Mouse (Mus musculus) natural killer cell, adult 2 months (primary cell): ENCODE data around the gene Auts2.

Source experiments
- DNase-seq, 2 experiments: peaks; one replicate each; pipeline ENCODE4 v3.0.0; 2022; ENCODE audit warnings: low spot score in 2 of 2

The Auts2 gene

DNA sequence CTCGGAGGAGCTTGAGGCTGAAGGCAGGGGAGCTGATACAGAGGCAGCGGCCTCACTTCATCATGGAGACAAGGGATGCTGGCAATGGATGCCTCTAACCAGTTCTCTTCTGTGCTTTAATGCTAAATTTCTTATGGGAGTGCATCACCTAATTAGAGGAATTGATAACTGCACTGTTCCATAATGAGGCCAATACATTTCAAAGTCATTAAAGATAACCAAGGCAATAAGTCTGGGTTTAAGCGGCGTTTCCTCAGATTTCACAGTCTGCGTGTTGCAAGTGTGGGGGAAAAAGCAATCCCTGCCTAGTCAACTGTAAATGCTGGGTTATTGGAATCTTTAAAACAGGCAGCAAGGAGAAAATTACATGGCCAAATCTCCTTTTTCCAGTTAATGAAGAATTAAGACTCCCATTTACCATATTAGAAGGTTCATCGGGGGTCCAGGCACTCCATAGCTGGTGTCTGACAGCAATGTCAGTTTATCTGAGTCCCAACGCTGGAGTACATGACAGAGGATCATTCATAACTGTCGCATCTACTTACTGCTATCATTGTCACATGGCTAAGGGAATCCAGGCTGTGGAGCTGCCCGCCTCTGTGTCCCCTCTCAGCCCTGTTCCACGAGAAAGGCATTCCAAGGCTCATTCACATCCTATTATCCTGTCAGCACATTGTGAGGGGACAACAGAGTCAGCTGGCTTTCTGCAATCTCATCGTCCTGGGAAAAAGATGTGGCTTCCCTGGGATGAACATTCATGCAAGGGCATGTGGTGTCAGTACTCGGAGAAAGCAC, 623.0 kb downstream of the Auts2 start:
- no peak for DNase-seq

DNA sequence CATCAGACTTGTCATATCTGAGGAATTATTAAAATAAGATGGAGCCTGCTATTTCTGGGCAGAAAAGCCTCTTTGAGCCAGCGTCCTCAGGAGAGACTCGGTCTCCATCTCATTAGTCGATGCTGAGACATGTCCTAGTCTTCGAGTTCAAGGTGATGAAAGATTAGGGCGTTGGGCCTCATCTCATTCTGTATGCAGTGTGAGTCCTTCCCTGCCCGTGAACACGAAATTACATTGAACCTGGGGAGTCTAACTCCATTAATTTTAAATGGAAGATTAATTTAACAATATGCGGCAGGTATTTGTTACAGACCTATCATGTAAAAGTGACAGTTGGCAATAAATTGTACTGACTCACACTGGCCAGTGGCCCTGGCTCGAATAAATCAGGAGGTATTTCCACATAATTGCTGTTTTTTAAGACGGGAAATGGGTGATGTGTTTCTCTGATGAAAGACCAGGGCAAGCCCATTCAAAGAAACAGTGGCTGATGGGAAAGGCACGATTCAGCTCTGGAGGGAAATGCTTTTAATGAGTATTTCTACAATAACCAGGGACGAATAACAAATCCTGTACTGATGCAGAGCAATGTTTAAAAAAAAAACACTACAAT, 626.2 kb downstream of the Auts2 start:
- no peak for DNase-seq

DNA sequence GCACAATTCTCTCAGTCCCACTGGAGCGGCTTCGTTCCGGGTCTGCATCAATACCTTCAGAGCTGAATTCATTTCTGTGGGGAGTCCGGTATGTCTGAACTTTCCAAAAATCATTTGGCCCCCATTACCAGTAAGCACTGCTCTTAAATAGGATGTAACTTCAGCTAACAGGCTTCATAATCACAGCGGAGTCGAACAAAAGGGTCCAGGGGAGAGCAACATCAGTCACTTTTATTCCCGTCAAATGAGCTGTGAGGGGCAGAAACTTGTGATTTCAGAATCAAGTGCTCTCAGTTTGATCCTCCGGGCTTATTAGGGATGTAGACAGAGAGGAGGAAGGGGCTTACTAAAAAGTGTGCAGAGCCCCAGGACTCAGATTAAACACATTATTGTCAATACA, 629.6 kb downstream of the Auts2 start:
- no peak for DNase-seq

DNA sequence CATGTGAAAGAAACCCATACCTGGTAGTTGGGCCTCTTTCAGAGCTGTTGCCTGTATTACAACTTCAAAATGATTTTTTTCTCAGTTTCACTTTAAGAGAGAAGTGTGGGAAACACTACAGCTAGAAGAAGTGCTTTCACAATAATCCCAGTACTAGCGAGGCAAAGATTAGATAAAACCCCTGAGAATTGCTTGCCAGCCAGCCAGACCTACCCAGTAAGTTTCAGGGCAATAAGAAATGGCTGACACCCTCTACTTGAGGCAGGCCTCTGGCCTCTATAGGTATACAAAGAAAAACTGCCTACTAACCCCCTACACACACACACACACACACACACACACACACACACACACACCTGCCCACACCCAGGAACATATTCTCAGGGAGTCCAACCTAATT, 630.2 kb downstream of the Auts2 start:
- no peak for DNase-seq

DNA sequence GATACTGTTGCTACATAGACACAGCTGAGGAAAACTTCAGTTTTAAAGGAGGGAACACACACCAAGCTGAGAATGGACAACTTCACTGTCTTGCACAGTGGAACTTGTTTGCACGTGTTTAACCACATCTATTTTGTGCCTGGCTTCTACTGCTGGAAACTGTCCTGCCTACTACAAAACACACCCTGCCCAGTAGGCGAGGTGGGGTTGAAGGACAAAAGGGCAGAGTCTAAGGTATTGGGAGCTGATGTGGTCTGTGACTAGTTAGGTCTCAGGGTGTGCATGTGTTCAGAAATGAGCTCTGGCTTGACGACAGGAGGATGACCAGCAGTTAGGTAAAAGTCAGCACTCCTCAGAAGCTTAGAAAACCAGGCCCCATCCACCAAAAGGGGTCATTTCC, 636.8 kb downstream of the Auts2 start:
- no peak for DNase-seq

DNA sequence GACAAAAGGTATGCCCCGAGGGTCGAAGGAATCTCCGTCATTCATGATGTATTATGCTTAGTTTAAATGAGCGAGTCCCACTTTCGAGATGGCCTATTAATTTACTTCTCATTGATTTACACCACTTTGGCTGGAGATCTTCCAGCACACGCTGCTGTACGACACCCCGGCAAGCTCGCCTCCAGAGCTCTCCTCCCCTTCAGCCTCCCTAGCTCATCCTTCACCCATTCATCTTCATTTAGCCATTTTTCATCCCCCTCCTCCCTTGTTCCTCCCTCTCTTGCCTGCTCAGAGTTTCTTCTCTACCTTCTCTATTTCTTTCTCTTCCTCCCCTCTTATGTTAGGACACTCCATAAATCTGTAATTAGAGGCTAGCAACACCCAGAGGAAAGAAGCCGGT, 638.7 kb downstream of the Auts2 start:
- no peak for DNase-seq

DNA sequence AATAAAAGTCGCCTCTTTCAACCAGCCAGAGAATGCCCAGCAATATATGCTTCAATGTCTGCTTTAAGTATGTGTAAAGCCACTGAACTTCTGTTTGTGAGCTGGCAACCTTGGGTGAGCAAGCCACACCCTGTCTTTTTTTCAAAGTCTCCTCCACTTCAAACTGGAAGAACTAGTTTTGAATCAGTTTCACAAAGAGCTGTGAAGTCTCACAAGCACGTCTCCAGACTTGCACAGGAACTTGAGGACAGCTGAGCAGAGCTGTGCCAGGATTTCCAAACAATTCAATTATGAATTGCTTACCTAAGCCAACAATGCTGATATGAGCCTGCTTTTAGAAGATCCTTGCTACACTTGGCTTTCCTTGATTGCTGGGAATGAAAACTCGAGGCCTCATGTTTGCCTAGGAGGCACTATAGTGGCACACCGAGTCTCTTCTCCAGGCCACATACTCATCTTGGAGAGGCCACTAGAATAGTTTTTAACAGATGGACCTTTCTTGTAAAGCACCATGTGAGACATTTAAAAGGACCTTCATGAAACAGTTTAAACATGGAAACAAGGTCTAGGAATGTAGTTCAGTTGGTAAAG, 645.0 kb downstream of the Auts2 start:
- DNase-seq: no peak

DNA sequence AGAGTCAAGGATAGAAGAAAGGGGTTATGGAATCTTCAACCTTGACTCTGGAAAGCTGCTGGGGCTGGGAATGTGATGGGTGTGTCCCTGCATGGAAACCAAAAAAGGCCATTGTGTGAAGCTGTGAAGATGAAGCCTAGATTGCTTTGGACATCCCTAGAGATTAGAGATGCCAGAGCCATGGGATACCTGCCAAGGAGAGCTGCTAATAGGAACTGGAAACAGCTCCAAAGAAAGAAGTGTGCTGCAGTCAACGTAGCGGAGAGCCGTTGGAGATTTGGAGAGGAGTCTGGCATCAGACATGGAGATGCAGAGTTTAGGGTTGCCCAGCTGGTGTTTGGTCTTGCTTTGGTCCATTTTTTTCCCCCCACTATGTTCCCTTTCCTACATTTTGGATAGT, 656.5 kb downstream of the Auts2 start:
- no peak for DNase-seq

DNA sequence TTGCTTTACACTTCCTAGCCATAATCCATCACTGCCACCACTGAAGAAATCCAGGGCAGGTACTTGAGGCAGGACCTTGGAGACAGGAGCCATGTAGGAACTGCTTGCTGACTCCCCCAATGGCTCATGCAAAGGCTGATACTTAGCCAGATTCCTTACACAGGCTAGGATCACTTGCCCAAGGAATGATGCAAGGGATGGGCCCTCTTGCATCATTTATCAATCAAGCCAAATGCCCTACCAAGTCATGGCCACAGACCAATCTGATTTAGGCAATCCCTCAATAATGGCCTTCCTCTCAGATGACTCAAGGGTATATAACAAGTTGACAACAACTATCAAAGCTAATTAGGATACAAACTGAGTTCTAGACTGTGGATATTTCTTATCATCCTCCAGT, 666.6 kb downstream of the Auts2 start:
- DNase-seq: no peak

DNA sequence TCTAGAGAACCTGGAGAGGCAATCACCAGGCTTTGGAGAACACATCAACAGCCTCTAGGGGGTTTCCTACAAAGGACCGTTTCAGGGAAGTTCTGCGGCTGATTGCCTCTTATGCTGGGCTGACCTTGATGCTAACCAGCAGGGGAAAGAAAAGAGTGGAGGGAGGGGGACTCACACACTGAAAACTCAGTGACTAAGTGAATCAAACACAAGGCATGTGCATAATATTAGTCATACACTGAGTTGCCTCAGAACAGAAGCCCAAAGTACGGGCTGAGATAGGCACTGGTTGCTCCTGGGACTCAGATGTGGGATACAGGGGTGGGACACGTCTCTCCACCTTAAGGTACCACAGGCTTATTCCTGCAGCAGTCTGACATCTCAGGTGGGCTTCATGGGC, 667.2 kb downstream of the Auts2 start:
- DNase-seq: no peak

DNA sequence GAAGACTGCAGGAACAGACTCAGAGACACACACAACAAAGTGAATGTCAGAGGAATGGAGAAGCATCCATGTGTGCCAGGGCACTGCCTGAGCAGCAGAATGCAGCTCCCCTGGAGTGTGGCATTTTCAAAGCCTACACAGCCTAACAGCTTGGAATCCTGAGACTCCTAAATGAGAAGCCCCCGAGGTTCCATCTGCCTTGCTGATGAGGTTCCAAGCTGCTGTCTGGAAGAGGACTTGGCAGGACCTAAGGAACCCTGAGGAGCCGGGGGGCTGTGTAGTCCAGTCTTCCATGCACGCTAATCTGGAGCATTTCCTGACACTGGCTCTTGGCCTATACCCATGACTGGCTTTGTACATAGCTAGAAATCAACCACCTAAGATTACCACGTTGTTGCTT, 670.0 kb downstream of the Auts2 start:
- DNase-seq: no peak

DNA sequence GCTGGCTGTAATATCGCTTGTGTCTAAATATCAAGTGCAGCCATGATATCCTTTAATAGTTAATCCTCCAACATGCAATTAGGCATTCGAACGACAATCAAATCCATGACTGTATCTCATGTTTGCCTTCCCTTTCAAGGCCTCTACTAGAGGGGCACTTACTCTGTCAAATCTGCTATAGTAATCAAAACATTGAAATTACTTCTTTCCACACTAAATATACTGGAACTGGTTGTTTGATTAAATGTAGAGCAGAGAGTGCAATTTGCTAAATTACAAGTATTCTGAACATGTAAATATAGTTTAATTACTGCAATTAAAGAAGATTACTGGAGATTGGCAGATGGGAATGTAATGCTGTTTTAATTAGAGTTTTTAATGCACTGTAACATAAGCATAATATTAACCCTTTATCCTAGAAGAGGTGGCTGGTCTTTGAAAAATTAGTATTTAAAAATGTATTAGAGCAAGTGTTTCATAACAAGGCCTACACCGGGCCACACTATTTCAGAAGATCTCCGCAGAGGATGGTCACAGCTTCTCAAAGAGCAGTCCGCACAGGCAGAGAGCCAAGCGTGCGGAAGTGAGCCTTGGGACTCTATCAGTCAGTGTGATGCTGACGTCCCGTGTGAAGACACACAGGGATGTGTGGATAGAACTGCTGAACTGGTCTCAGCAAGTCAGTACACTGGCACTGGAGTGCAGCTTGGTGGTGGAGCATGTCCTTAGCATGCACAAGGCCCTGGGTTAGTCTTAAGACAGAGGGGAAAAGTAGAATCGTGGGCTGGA, 673.2 kb downstream of the Auts2 start:
- no peak for DNase-seq

DNA sequence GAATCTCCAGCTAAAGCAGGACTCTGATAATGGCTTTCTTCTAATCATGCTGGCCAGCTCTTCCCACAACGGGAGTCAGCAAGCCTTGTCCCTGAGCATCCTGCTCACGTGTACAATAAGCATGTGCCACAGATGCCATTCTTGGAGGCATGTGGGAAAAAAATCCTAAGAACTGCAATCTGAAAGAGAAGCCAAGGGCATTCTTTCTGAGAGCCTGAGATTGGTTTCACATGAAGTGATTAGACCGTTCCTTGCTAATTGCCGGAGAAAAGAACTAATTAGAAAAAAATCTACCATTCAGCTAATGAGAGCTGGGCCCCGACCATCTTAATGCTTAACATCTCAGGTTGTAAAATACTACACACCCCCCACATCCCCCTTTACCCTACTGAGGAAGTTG, 677.9 kb downstream of the Auts2 start:
- no peak for DNase-seq

DNA sequence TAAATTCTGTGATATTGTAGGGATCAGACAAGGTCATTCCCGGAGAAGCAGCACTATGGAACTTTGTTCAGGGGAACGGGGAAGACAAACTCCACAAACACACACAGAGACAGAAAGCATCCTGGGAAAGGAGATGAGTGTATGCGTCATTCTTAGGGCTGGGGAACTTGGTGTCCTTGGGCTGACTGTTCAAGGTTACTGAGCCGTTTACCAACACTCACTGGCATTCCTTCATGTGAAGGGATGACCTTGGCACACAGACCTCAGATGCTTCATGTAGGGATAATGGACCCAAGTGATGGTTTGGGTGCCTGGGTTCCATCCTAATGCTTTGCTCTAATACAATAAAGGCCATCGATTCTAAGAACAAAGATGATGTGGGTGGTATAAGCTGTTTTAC, 685.2 kb downstream of the Auts2 start:
- no peak for DNase-seq

DNA sequence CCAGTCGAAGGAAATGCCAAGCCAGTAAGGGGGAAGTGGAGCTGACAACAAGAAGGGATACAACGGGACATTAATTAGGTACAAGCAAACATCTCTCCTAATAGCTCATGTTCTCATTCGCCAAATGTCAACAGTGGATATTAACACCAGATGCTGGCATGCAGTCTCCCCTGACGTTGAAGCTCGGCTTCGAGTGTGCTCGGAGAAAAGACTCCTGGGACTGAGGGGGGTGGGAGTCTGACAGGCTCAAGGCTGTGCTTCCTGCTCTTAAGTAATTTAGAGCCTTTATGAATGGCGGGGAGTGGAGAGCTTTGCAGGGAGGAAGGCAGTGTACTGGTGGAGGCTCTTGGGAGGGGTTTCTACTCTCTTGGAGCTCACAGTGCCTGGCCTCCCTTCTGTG, 687.8 kb downstream of the Auts2 start:
- no peak for DNase-seq

DNA sequence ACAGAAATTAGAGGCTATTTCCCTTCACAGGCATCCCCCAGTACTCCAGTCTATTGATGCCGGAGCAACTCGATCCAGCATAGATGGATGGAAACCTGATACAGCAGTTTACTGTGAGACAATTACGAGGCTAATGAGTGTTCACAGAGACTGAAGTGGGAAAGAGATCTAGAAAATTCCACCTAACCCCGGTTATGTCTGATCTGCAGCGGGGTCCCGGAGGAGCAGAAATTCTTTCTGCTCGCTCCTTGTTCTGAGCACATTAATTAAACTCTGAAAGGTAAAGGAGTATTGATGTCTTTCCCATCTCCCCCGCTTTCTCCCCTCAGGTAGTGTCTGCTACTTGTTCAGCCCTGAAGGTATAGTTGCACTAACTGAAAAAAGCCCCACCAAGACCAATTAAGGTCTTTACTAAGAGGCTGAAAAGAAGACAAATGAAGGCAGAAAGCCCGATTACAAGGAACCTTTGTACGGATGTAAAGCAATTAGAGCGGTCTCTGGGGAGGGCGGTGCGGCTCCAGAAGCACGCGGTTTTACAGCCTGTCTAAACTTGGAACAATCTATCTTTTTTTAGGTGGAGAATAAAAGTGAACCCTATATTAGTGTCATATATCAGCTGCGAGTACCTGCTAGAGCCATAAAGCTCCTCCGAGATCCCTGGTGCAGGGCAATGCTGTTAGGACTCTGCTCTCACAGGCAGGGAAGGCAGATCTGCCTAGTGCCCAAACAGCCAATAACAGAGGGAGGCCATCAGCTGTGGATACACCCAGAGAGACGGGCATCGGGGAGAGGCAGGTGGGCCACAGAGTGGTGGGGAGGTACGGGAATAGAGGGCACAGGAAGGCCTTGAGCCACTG, 691.3 kb downstream of the Auts2 start:
- no peak for DNase-seq

DNA sequence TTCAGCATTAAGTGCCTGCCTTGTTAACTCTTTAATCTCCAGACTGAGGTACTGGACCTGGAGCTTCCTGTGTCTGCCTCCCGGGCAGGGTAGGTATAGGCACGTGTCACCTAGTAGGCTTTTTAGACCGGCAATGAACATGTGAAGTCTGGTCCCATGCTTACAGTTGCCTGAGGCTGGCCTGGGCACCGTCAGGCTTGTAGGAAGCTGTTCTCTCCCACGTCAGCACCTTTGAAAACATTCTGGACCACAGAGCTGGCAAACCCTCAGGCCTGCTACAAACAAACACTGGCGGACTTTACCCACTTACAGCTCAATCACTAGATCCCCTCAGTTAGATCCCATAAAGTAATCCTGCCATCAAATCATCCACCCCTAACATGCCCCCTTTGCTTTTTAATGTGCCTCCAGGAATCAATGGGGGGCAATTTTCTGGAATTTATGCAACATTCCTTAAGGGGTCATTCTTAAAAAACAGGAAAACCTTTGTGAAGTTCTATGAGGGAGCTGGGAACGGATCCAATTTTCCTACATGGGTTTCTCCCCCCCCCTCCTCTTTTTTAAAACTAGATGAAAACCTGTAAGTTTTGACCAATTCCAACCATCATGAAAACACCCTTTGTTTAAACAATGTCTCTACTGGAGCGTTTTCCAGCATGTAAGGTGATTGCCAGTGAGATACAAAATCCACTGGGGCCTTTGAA, 692.4 kb downstream of the Auts2 start:
- DNase-seq: no peak

DNA sequence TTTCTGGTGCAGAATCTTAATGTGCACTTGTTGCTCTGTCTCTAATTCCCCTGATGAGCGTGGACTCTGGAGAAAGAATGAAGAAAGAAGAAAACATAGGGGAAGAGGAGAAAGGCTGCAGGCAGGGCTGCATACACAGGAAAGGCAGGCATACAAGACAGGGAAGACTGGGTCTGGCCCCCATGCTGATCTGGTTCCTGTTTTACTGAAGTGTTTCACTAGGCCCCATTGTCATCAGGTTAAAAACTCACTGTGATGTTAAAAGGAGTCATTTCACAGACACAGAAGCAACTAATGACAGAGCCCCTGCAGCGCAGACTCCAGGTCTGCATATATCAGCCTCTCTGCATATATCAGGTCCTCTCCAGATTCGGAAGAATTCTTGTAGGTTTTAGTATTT, 693.5 kb downstream of the Auts2 start:
- no peak for DNase-seq

DNA sequence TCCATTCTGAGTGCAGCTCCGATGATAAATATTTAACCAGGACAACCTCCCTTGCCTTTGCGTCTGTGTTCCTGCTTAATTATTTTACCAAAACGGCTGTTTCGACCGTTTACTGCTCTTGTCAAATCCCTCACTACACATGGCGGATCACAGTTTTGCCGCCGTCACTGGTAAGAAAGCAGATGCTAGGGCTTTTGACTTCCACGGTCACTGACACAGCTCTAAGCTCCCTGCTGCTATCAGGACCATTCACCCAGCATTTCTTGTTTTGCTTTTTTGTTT, 698.7 kb downstream of the Auts2 start:
- DNase-seq: no peak

DNA sequence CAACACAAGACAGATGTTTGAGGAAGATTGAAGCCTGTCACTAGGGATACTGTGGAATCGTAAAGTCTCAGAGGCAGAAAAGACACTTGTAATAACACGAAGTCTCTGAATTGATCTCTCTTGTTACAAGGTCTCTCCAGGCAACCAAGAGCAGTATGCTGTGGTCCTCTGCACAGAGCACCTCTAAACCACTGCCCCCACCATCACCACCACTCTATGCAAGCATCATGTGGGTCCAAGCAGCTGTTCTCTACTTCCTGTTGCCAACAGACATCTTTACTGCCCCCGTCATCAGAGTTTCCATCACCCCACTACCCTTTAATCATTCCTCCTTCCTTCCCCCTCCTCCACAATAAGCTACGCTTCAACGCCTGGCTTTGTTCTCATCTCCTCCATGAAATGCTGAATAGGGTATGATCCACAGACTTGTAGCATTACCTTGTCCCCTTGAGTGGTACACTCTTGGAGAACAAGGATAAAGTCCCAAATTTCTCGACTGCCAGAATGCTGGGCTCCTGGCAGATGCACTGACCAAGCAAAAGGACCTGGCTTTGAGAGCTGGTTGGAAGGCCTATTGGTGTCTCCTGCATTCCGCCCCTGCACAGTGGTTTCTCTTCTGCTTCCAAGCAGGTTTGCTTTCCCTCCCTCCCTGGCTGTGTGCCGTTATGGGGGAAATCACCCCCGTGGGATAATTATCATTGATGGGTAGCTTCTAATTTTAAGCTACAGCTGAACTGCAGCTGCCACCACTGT, 699.2 kb downstream of the Auts2 start:
- no peak for DNase-seq
